Mouse (Mus musculus): ENCODE measurements around the gene Itsn1. TPM values are rescaled to one million over a fixed set of nuclear protein-coding genes. Genes with fewer than 3 reads are reported as not detected.
A peak's percentile ranks its signal among the peaks of the same experiment; 100 is the strongest.

Gene Itsn1
- total RNA-seq, 2 experiments from 2014 or later = 413 to 1,329 TPM

DNA sequence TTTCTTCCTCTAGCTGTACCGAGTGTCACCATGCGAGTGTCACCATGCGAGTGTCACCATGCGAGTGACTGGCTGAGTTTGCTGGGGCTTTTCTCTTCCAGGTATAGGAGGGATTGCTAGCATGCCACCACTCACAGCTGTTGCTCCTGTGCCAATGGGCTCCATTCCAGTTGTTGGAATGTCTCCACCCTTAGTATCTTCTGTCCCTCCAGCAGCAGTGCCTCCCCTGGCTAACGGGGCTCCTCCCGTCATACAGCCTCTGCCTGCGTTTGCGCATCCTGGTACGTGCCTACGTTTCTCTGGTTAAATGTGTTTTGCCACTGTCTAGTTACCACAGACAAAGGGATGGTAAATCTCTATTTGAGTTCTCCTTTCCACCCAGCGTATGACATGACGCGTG lies 72.3 kb downstream of the Itsn1 start:
- peak; percentile 61 for ATAC-seq (replicated peaks; ENCODE audit: low FRiP score, poor library complexity, severe bottlenecking)

DNA sequence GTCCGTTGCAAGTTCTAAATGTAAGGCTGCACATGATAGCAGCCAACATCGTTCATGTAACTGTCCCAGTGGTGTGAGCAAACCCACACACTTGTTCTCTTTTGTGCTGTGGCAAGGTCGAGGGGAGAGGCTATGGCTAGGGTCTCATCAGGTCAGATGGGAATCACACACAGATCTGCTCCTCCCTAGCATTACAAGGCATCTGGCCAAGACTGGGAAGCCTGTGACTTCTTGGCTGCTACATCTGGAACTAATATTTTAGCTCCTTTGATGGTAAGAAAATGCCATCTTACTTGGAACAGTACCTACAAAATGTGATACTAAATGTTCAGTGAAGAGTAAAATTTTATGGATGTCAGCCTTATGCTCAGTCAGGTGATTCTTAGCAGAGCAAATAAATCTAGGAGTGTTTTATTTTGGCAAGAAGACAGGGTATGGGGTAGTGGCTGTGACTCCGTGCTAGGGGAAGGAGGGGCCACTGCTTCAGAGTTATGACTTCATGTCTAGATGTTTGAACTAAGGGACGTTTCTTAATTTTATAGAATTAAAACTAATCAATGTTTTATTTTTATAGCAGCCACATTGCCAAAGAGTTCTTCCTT lies 73.5 kb downstream of the Itsn1 start:
- no peak for ATAC-seq (replicated peaks; ENCODE audit: low FRiP score, poor library complexity, severe bottlenecking)

- peak; percentile 84 for ATAC-seq (replicated peaks; ENCODE audit: low FRiP score, poor library complexity, severe bottlenecking)
Observed at GRCm38 (mm10) chr16:91804418-91804817, 75.3 kb downstream of the Itsn1 start.

DNA sequence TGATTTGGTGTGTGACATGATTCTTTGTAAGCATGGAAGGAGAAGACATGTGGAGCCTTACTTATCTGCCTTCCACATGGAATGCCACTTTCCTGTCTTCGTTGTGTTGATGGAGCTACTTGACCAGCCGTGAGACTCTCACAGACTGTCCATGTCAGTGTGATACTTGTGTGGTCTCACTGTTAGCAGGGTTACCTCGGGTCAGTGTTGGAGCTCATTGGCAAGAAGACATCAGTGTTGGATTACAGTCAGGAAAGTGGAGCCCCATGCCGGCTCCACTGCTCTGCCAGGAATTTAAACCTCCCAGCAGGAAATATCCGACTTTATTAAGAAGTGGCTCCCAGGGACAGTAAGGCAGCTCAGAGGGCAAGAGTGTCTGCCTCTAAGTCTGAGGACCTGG lies 75.8 kb downstream of the Itsn1 start:
- peak; percentile 34 for ATAC-seq (replicated peaks; ENCODE audit: low FRiP score, poor library complexity, severe bottlenecking)

- ATAC-seq (replicated peaks; ENCODE audit: low FRiP score, poor library complexity, severe bottlenecking) = no peak
Observed at GRCm38 (mm10) chr16:91810235-91810634, 81.2 kb downstream of the Itsn1 start.

DNA sequence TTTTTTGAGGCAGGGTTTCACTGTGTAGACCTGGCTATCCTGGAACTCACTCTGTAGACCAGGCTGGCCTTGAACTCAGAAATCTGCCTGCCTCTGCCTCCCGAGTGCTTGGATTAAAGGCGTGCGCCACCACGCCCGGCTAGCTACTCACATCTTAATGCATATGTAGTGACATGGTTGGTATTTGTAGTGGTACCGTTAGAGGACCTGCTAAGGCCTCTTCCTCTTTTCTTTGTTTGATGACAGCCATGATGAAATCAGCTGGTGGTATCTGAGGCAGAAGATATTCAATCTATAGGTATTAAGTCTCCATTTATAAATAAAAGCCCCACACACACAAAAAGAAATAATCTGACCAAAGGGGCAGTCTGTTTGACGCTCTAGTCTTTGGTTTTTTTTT lies 82.3 kb downstream of the Itsn1 start:
- ATAC-seq (replicated peaks; ENCODE audit: low FRiP score, poor library complexity, severe bottlenecking) = no peak

GRCm38 (mm10) chr16:91811876-91812275 lies 82.8 kb downstream of the Itsn1 start:
- ATAC-seq (replicated peaks; ENCODE audit: low FRiP score, poor library complexity, severe bottlenecking) = no peak

DNA sequence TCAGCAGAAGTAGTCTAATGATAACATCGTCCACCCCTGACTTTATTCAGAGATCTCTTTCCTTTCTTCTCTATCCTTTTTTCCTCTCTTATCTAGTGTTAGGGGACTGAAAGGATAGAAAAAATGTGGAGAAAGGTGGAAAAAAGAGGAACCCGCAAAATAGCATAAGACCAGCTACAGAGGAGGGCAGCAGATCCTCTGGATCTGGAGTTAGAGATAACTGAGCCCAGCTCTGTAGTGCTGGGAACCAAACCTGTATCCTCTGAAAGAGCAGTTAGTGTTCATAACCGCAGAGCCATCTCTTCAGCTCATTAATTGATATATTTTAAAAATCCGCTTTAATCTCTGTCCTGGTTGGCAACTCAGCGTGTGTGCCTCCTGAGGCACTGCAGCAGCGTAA lies 84.5 kb downstream of the Itsn1 start:
- ATAC-seq (replicated peaks; ENCODE audit: low FRiP score, poor library complexity, severe bottlenecking) = no peak

DNA sequence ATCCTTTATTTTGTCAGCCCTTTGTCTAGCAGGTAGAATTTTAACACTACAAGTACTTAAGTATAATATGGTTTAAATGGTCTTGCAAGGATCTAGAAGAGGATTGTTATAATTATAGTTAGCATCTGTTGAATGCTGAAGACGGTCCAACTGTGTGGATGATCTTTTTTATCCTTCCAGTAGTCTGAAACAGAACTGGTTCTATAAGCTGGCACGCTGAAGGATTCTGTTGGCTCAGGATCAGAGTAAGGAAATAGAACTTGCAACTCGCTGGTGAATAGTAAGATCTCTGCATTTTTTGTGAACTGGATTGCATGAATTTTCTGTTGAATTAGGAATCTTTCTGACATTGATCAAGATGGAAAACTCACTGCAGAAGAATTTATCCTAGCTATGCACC lies 86.0 kb downstream of the Itsn1 start:
- no peak for ATAC-seq (replicated peaks; ENCODE audit: low FRiP score, poor library complexity, severe bottlenecking)

- ATAC-seq (replicated peaks; ENCODE audit: low FRiP score, poor library complexity, severe bottlenecking) = no peak
Observed at GRCm38 (mm10) chr16:91820299-91820698, 91.2 kb downstream of the Itsn1 start.

DNA sequence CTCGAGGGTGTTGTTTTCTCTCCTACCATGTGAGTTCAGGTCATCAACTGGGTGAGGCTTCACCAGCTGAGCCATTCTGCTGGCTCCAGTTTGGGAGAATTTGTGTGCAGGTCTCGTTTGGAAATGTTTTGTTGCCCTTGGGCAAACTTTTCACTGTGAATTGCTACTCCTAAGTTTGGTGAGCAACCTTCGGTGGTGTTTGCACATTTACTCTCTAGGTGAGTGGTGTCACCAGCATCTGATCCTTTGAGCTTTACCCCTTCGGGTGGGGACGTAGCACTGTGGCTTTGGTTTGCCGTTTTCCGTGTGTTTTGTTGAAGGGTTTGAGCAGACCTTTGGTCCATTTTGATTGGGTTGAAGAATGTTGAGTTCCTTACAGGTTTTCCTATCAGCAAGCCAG lies 93.2 kb downstream of the Itsn1 start:
- no peak for ATAC-seq (replicated peaks; ENCODE audit: low FRiP score, poor library complexity, severe bottlenecking)

DNA sequence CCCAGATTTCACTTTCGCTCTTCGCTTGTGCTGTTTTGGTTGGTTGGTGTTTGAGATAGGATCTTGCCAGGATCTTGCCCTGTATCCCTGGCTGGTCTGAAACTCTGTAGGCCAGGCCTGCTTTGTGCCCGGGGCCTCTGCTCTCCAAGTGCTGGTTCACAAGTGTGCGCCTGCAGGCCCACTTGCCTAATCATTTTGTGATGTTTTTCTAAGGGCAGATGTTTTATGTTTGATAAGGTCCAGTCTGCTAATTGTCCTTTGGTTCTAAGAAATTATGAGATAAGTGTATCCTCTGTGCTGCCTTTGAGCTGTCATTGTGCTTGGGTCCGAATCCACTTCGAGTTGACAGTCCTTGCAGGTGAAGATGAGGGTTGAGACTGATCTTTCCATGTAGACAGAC lies 93.7 kb downstream of the Itsn1 start:
- ATAC-seq (replicated peaks; ENCODE audit: low FRiP score, poor library complexity, severe bottlenecking) = 0 out of 2 replicates have a peak, but pooled peaks have one; percentile 23

- no peak for ATAC-seq (replicated peaks; ENCODE audit: low FRiP score, poor library complexity, severe bottlenecking)
Observed at GRCm38 (mm10) chr16:91825774-91826325, 96.8 kb downstream of the Itsn1 start.

GRCm38 (mm10) chr16:91826893-91827292 lies 97.8 kb downstream of the Itsn1 start:
- no peak for ATAC-seq (replicated peaks; ENCODE audit: low FRiP score, poor library complexity, severe bottlenecking)

DNA sequence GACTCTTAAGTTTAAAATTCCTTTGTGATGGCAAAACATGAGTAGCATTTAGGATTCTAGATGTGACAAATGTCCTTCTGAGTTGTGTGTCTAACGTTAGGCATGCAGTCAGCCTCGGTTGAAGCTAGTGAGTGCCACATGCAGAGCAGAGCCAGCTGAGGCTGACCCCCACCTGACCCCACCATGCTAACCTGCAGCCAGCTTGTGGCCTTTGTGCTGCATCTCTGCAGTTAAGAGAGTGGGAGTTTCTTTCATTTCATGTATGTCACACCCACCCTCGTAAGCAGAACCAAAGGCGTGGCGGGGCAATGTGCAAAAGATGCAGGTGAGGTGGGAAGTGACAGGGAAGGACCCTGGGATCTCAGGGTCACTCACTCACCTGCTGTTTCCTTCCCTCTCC lies 98.4 kb downstream of the Itsn1 start:
- no peak for ATAC-seq (replicated peaks; ENCODE audit: low FRiP score, poor library complexity, severe bottlenecking)

DNA sequence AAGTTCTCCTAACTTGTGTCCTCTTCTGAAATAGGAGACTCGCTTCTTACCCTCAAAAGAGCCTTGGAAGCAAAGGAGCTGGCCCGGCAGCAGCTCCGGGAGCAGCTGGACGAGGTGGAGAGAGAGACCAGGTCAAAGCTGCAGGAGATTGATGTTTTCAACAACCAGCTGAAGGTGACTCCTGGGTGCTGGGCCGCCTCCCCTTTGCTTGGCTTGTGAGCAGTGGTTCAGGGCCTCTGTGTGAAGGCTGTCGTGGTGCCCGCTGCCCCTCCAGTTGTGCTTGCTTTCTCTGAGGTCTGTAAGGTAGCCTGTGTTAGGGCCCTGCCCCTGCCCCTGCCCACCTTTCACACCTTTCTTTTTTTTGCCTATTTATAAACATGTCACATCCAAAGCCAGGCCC lies 99.1 kb downstream of the Itsn1 start:
- no peak for ATAC-seq (replicated peaks; ENCODE audit: low FRiP score, poor library complexity, severe bottlenecking)

DNA sequence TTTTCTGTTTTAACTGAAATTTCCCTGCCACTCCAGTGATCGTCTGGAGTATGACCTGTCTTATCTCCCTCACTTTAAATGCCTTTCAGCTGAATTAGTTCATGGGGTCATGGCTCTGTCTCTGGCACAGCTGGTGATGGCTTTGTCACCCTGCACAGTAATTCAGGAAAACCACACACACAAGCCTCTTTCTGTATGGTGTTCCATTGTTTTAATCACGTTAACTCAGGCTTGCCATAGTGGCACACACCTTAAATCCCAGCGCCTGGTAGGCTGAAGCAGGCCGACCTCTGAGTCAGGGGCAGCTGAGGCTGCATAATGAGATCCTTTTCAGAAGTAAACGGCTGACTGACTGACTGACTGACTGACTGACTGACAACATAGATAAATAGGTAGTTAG lies 99.5 kb downstream of the Itsn1 start:
- ATAC-seq (replicated peaks; ENCODE audit: low FRiP score, poor library complexity, severe bottlenecking) = no peak

DNA sequence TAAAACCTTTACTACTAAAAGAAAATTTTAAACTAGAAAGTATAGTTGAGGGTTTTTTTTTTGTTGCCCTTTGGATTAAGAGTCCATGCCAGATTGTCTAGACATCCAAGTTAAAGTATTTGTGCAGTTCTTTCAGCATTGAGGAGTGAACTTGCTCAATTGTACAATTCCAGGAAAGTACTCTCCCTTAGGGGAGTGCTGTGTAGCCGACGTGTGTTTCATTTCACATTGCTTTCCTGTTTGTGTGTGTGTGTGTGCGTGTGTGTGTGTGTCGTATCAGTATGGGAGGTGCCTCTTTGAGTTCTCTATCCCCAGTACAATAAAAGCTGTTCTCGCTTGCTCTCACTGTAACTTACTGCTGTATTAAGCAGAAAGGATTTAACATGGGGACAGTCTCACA lies 100.0 kb downstream of the Itsn1 start:
- no peak for ATAC-seq (replicated peaks; ENCODE audit: low FRiP score, poor library complexity, severe bottlenecking)

GRCm38 (mm10) chr16:91830260-91830659 lies 101.2 kb downstream of the Itsn1 start:
- ATAC-seq (replicated peaks; ENCODE audit: low FRiP score, poor library complexity, severe bottlenecking) = no peak

DNA sequence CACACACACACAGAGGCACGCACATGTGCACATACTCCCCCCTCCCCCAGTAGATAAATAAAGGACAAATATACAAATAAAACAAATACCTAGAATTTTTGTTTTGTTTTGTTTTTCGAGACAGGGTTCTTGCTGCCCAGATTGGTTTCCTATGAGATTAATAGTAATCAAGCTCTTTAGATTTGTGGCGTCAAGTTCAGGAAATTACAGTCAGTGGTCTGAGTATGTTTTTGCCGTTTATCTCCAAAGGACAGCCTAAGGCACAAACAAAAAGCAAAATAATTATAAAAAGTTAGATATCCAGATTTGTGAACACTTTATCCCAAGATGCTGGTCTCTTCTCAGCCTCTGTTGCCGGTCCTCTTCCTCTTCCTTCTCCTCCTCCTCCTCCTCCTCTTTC lies 104.0 kb downstream of the Itsn1 start:
- ATAC-seq (replicated peaks; ENCODE audit: low FRiP score, poor library complexity, severe bottlenecking) = no peak

GRCm38 (mm10) chr16:91833558-91833957 lies 104.5 kb downstream of the Itsn1 start:
- ATAC-seq (replicated peaks; ENCODE audit: low FRiP score, poor library complexity, severe bottlenecking) = no peak

- ATAC-seq (replicated peaks; ENCODE audit: low FRiP score, poor library complexity, severe bottlenecking) = no peak
Observed at GRCm38 (mm10) chr16:91833981-91834380, 104.9 kb downstream of the Itsn1 start.

All from erythroblast, adult 5-6 weeks (primary cell).